Comparison of ENCODE assay signal across 8 mouse cellular contexts in genomic region chr4:32983176-32984155, GRCm38 (mm10). TPM values are rescaled to one million over a fixed set of nuclear protein-coding genes. Genes with fewer than 3 reads are reported as not detected.
DNase-seq lines count a peak whose midpoint lies in the region; ATAC-seq lines count a peak whose summit lies in the region.

No protein-coding gene starts in this region.

- DNase-seq in adrenal gland, adult 18-20 months (ENCODE audit: low spot score in 2 of 2), result peak; percentile 72 to 74
- DNase-seq in embryo, embryonic 10 days (ENCODE audit: low spot score), result peak; percentile 71
- DNase-seq in gastrocnemius, postnatal 25 days, result peak; percentile 69
- DNase-seq in intestine, embryonic 14.5 days (ENCODE audit: low spot score), result peak; percentile 79
- peak; percentile 61 to 68 for DNase-seq in left cerebral cortex, postnatal 25 days (ENCODE audit: low spot score in 2 of 2)
- DNase-seq in mesoderm, embryonic 11.5 days (ENCODE audit: low read depth, low spot score), result peak; percentile 72
- peak; percentile 61 for DNase-seq in right cerebral cortex, postnatal 25 days
- no peak for DNase-seq in adipocyte (ENCODE audit: low spot score)

- peak overlapping the region; percentile 75 for H3K9ac ChIP-seq in intestine, embryonic 14.5 days (ENCODE audit: low read length)

- H3K4me1 ChIP-seq in intestine, embryonic 14.5 days (replicated peaks; ENCODE audit: control insufficient read depth, insufficient read depth, low read length), result peaks cover 8% of the 10 kb centered on the region; the same call in 1 of the 2 replicates

- peak; percentile 51 for ATAC-seq in intestine, embryonic 14.5 days (replicated peaks; ENCODE audit: low FRiP score, low TSS enrichment, low read depth)

- no peaks in the 10 kb centered on the region for H3K27me3 ChIP-seq in intestine, embryonic 14.5 days (replicated peaks; ENCODE audit: control insufficient read depth, insufficient read depth, low read length)

- peak overlapping the region; percentile 93 for H3K4me2 ChIP-seq in intestine, embryonic 14.5 days (ENCODE audit: low read length)

- H3K36me3 ChIP-seq in intestine, embryonic 14.5 days (ENCODE audit: control insufficient read depth, insufficient read depth, low read length), result no peaks in the 10 kb centered on the region

- H3K27ac ChIP-seq in intestine, embryonic 14.5 days (ENCODE audit: low read depth), result peak overlapping the region; percentile 62

- intact Hi-C loops in left cerebral cortex, postnatal 25 days (cut with DNase I), result no loop called here

- 2% methylated on average over 78 of the region's 94 CpGs for WGBS in intestine, embryonic 14.5 days

- H3K9me3 ChIP-seq in intestine, embryonic 14.5 days (ENCODE audit: control insufficient read depth, low read length), result no peaks in the 10 kb centered on the region

- peak overlapping the region; percentile 83 for H3K4me3 ChIP-seq in intestine, embryonic 14.5 days (ENCODE audit: low read depth, low read length)

RNA-seq across cellular contexts. Expression of gene Rragd, which starts 0.6 kb away (rescaled TPM):
- total RNA-seq in adrenal gland, adult 18-20 months (2021), result 10 to 100 TPM; 16.1 to 21.1 TPM
- total RNA-seq in gastrocnemius, postnatal 25 days (2021), result 100 to 1,000 TPM; 126 to 165 TPM
- polyA plus RNA-seq in intestine, embryonic 14.5 days (2014; fragmentation: Nextera tagmentation; extraction: Ambion mirVana), result 10.0 and 14.5 TPM in 2 replicates
- total RNA-seq in left cerebral cortex, postnatal 25 days (2021), result 10 to 100 TPM; 84.7 to 88.3 TPM

RNA-seq across cellular contexts. Expression of gene Ankrd6, which starts 32.8 kb away (rescaled TPM):
- 1 to 10 TPM; 2.0 to 3.3 TPM for total RNA-seq in adrenal gland, adult 18-20 months (2021)
- total RNA-seq in gastrocnemius, postnatal 25 days (2021), result 1 to 10 TPM; 2.2 to 3.2 TPM
- 5.0 and 6.1 TPM in 2 replicates for polyA plus RNA-seq in intestine, embryonic 14.5 days (2014; fragmentation: Nextera tagmentation; extraction: Ambion mirVana)
- total RNA-seq in left cerebral cortex, postnatal 25 days (2021), result 10 to 100 TPM; 43.3 to 51.8 TPM

RNA-seq across cellular contexts. Expression of gene Ube2j1, which starts 47.8 kb away (rescaled TPM):
- 10 to 100 TPM; 69.9 to 77.8 TPM for total RNA-seq in adrenal gland, adult 18-20 months (2021)
- 10 to 100 TPM; 42.6 to 45.9 TPM for total RNA-seq in gastrocnemius, postnatal 25 days (2021)
- 39.7 and 45.2 TPM in 2 replicates for polyA plus RNA-seq in intestine, embryonic 14.5 days (2014; fragmentation: Nextera tagmentation; extraction: Ambion mirVana)
- 100 to 1,000 TPM; 107 to 113 TPM for total RNA-seq in left cerebral cortex, postnatal 25 days (2021)

Comparison
In these comparisons a context has a peak if more than half of its experiments do, and no peak if none do; other contexts are left out.
1. RNA of gene Ankrd6, which starts 32.8 kb away (total RNA-seq): 43.3 to 51.8 TPM in left cerebral cortex, postnatal 25 days; 2.0 to 3.3 TPM in adrenal gland, adult 18-20 months and 2.2 to 3.2 TPM in gastrocnemius, postnatal 25 days; every median in the first group is over 10 times any median in the second.